Mouse (Mus musculus): Measurements from ENCODE around the gene Uap1l1.

The Uap1l1 gene

DNA sequence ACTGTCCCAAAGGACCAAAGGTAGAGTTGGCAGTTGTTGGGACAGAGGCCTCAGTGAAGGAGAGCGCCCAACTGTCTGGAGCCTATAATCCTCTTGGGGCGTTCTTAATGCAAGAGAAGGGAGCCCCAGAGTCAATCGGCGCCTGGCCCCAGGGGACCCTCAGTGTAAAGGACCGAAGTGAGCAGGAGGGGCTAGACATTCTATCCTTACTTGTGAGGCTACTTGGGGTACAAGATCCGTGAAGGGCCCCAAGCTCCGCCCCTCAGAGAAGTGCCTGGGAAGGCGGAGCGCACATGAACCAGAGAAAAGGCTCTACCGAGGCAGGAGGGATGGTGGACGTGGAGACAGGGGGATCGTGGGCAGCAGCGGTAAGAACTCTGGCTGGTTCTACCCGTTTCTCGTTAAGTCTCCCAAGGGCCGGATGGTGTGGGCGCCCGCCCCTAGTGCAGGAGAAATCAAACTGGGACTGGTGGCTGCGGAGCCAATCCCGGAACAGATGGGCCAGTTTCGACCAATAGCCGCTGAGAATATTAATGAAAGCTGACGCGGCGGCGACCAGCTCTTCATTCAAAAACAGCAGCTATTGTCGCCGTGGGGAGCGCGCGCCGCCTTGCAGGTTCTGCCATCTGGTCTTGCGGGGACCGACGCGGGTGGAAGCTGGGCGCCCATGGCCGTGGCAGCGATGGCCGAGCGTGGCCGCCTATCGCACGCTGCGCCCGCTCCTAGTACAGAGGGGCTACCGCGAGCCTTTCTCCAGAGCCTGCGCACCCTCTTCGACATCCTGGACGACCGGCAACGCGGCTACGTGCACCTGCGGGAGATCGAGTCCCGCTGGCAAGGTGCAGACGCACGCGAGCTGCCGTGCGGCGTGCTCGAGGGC, 6.5 kb upstream of the Uap1l1 start, which contains the start of gene Sapcd2:
Gene Sapcd2, plus strand, starts transcription at position 558 of the 880 bp plus-strand sequence.
- peak; percentile 92 for DNase-seq (ENCODE audit: low spot score)

- no peak for DNase-seq (ENCODE audit: low spot score)
Measured at GRCm38 (mm10) chr2:25369996-25370395, 4.5 kb upstream of the Uap1l1 start.

GRCm38 (mm10) chr2:25364761-25365090, 756 bp downstream of the Uap1l1 start:
- no peak for DNase-seq (ENCODE audit: low spot score)

DNA sequence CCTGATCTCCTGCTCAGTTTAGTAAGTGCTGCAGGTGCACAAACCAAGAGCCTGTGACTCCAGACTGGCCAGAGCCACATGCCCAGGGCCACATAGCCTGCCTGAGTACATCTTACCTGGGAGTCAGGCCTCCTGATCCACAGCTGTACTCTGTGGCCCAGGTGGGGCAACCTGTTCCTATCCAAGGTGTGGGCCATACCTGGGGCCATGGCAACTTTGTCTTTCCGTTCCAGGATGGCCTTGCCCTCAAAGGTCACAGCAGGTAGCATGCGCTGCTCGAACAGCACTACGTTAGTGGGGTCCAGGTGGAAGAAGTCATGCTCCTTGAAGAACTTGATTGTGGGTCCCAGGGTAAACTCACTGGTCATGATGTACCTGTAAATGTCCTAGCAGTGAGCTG, 1.2 kb downstream of the Uap1l1 start:
- no peak for DNase-seq (ENCODE audit: low spot score)

GRCm38 (mm10) chr2:25363478-25364178, 1.9 kb downstream of the Uap1l1 start:
- peak; percentile 39 for DNase-seq (ENCODE audit: low spot score)

DNA sequence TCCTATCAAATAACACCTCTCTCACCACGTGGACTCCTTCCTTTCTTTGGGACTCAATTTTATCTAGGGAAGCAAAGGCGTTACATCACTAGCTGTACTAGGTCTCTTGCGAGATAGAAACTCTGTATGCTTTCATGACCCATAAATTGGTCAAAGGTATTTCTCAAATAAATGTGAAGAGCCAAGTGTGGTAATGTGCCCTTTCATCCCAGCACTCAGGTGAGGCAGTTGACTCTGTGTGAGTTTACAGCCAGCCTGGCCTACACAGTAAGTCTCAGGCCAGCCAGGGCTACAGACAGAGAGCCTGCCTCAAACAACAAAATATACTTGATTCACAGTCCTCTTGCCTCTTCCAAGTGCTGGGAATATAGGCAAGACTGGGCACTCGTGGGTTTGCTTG, 5.6 kb downstream of the Uap1l1 start:
- no peak for DNase-seq (ENCODE audit: low spot score)

DNA sequence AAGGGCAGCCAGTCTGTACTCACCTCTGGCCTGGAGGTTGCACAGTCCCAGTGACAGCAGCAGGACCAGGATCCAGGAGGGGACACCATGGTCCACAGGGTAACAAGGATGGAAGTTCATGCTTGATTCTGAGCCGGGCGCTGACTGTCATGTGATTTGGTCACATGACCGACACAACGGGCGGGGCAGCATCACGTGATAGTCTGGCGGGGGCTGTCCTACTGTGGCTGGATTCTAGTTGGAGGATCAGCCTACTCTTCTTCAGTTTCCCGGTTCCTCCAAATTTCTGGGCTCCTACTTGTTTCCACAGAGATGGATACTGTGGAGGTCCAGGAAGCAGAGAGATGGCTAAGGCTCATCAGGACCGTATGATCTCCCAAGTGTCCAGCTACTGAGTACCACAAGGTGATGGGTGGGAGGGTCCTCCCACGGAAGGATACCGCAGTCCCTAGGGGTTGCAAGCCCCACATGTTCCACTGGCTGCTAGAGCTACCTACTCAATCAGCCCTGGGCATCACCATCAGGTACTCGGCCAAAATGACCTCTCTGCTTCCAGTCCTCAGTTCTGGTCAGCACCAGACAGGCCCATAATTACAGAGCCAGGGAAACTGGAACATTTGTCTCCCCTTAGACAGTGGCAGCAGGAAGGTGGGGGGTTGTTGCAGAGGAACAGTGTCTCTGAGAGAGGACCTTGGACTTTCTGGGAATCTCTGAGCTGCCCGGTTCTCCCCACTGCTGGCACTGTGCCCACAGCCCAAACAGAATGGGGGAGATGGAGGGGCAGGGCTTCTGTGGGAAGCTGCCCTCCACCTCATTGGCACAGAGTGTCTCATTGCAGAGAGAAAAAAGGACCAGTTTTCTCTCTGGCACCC, 9.0 kb downstream of the Uap1l1 start, which contains the start of gene Dpp7:
Gene Dpp7, minus strand, starts transcription at position 152 of the 872 bp plus-strand sequence.
- peak; percentile 82 for DNase-seq (ENCODE audit: low spot score)

GRCm38 (mm10) chr2:25355419-25356066, 9.9 kb downstream of the Uap1l1 start:
- no peak for DNase-seq (ENCODE audit: low spot score)

DNA sequence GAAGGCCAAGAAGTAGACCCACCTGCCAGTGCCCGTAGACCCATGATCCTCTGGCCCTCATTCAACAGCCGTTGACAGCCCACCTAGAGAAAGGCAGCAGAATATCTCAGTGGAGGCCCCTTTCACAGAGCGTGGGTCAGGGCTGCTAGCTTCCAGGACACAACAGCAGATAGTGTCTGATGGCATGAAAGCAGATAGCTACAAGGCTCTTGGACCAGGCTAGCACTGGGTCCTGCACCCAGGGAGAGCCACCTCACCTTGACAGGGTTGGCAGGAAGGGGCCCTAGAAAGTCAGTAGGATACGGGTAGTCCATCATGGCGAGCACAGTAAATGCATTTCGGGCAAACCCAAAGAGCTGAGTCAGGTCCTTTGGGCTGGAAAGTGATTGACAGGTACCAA, 11.3 kb downstream of the Uap1l1 start:
- DNase-seq (ENCODE audit: low spot score), result no peak

DNA sequence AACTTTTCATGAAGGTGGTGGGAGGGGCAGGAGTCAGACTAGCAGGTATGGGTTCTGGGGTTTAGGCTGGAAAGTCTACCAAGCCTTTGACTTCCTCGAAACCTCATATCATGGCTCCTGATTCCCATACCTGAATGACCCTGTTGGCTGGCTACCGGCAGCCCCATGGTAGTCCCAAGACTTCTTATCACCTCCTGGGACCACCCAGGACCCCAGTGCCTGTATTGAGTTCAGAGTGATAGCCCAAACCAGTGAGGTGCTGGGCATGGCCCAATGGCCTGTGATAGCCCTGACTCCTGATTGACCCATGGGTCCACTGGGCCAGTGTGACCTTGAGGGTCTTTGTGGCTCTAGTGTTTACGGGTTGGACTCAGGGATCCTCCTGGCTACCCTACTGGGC, 14.8 kb downstream of the Uap1l1 start:
- DNase-seq (ENCODE audit: low spot score), result no peak

DNA sequence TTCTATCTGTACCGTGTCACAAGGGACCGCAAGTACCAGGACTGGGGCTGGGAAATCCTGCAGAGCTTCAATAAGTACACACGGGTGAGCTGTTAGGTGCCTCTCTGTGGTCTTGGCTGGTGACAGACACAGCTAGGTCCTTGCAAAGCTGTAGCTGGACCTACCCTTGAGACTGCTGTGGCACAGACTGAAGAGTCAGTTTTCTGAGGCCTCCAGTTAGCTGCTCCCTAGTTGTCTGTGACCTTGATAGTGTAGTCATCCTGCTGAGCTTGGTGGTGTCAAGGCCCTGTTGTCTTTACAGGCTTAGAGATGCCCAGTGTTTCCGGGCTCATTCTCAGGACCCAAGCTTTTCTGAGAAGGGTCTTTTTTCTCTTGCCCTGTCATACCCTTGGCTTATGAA, 16.0 kb downstream of the Uap1l1 start:
- DNase-seq (ENCODE audit: low spot score), result no peak

DNA sequence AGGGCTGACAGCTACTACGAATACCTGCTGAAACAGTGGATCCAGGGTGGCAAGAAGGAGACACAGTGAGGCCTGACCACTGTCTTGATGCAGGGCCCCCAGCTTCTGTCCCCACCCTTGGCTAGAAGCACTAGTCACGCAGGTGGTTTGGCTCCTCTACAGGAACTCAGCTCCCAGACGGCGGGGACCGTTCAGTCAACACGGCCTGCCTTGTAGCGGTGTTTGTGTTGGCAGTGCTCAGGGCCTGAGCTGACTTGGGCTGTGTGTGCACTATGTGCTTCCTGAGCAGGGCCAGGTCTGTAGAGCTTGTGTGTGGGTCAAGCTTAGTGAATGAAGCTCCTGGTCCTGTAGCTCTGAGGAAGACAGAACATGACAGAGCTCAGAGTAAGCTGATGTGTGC, 17.3 kb downstream of the Uap1l1 start:
- peak; percentile 17 for DNase-seq (ENCODE audit: low spot score)

- no peak for DNase-seq (ENCODE audit: low spot score)
Measured at GRCm38 (mm10) chr2:25338303-25338702, 27.2 kb downstream of the Uap1l1 start.

DNA sequence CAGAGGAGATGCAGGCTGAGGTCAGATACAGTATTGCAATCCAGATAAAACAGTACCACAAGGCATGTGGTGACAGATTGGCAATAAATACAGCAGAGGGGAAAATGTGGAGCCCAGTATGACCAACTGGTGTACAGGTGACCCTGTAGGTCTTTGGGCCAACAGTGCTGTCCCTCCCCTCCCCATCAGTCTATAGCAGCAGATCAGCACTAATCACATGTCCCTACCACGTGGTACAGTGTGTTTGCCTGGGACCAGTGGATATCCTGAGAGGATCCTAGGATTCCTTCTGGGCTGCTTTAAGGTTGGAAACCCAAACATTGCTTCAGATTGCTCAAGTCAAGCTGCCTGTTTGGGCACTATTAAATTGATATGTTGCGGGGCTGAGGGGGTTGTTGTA, 31.9 kb downstream of the Uap1l1 start:
- no peak for DNase-seq (ENCODE audit: low spot score)

DNA sequence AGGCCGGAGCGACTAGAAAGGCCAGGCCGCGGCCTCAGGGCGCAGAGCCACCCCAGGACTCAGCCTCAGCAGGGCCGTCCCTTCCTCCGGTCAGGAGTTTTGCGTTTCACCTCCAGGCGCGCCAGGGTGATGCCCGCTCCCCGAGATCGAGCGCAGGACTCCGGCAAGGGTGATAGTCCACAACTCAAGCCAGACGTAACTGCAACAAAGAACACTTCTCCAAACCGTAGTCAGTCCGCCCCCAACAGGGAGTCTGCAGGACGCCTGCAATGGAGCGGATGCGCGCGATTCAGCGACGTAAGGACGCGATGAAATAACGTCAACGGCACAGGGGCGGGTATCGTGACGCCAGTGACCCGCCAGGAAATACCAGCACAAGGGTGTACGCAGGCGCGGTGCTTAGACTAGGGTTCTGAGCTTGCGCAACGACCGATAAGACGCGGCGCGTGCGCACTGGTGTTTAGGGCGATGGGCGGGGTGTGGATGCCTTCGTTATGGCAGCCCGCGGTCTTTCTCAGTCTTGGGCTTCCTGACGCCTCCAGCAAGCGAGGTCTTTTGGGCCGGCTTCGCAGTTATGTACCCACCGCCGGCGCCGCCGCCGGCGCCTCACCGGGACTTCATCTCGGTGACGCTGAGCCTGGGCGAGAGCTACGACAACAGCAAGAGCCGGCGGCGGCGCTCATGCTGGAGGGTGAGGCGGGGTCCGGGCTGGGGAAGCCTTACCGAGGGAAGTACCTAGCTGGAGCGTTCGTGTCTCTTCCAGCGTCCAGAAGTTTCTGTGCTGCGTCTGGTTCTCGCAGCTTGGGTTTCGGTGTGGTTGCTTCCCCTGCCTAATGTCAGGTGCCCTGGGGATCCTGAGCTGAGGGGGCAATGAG, 33.0 kb downstream of the Uap1l1 start, which contains the start of gene Man1b1:
Gene Man1b1, plus strand, starts transcription at position 53 of the 875 bp plus-strand sequence.
- DNase-seq (ENCODE audit: low spot score), result peak; percentile 99

DNA sequence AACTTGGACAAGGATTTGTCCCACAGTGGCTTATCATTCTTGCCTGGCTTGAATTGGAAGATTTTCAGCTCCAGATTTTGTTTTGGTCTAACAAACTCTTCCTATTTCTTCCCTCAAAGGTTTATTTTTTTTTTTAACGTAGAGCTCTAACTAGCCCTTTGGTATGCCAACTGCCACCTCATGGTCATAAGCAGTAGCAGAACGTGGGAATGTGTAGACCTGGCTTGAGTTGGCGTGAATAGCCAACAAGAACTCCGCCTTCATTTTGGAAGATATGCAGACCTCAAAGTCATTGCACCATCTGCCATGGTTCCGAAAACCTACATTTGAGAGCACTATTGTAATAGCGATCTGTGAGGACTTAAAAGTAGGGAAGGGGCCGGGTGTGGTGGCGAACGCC, 34.0 kb downstream of the Uap1l1 start:
- DNase-seq (ENCODE audit: low spot score), result no peak

GRCm38 (mm10) chr2:25328440-25328839, 37.0 kb downstream of the Uap1l1 start:
- no peak for DNase-seq (ENCODE audit: low spot score)

GRCm38 (mm10) chr2:25326036-25326435, 39.4 kb downstream of the Uap1l1 start:
- DNase-seq (ENCODE audit: low spot score), result no peak

GRCm38 (mm10) chr2:25320084-25320483, 45.4 kb downstream of the Uap1l1 start:
- no peak for DNase-seq (ENCODE audit: low spot score)

DNA sequence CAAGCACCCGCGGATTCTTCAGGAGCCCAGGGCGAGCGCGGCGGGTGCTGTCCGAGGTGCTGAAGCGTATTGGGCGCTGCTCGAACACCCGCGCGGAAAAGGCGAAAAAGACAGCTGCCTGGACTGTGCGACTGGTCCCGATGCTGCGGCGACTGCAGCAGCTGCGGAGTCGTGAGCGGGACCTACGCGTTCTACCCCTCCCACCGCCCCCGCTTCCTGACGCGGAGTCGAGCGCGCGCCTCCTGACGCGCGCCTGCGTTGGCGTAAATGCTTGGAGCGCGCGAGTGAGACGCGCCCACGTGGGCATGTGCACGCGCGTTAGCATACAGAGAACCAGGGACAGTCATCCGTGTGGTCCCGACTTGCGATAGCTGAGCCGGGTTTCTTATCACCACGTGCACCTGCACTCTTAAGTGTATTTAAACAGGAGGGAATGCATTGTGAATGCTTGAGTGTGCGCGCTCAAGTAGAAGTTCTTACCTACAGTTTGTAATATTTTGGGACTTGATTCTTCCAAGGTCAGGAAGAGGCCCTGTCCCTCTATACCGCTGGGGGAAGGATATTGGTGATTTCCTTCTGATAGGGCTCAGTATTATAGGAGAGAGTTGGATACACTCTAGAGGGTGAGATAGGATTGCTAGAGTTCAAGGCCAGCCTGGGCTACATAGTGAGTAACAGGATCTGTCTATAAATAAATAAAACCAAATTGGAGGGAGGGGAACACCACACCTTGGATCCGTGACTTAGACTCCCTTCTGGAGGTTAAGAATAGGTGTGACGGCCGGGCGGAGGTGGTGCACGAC, 46.3 kb downstream of the Uap1l1 start, which contains the start of gene Grin1:
Gene Grin1, minus strand, starts transcription at position 217 of the 803 bp plus-strand sequence.
- peak; percentile 32 for DNase-seq (ENCODE audit: low spot score)

Data from lung, postnatal 25 days (tissue).